Mouse (Mus musculus) forebrain, embryonic 15.5 days (tissue): ENCODE results near the gene Epsti1. TPM values are rescaled to one million over a fixed set of nuclear protein-coding genes. Genes with fewer than 3 reads are reported as not detected.
A peak's percentile ranks its signal among the peaks of the same experiment; 100 is the strongest.
"Not testable (repeated sequence)": the region's sequence is repeated elsewhere in the genome, so short reads cannot be mapped to it uniquely, and the experiment has no call there.

Source experiments
- ATAC-seq: fragments of 200-750 bp; cut with Nextera tagmentation; replicated peaks from 2 replicates; pipeline ENCODE4 v1.8.0; 2017; ENCODE audit warnings: mild to moderate bottlenecking, moderate TSS enrichment, moderate library complexity
- H3K27ac ChIP-seq: fragments of 300-500 bp; sonication (generic); replicated peaks from 2 replicates; pipeline ENCODE4 v1.5.1; 2015; ENCODE audit warnings: mild to moderate bottlenecking, inconsistent platforms
- H3K27me3 ChIP-seq: fragments of 300-500 bp; sonication (generic); 2 replicates; pipeline ENCODE4 v1.6.1; 2015; ENCODE audit warnings: inconsistent platforms
- H3K36me3 ChIP-seq: fragments of 300-500 bp; sonication (generic); 2 replicates; pipeline ENCODE4 v1.6.1; 2015; ENCODE audit warnings: mild to moderate bottlenecking, inconsistent platforms
- H3K4me1 ChIP-seq: fragments of 300-500 bp; sonication (generic); 2 replicates; pipeline ENCODE4 v1.6.1; 2015; ENCODE audit warnings: inconsistent platforms
- H3K4me2 ChIP-seq: fragments of 300-500 bp; sonication (generic); replicated peaks from 2 replicates; pipeline ENCODE4 v1.6.1; 2015; ENCODE audit warnings: mild to moderate bottlenecking, inconsistent platforms
- H3K4me3 ChIP-seq: fragments of 300-500 bp; sonication (generic); 2 replicates; pipeline ENCODE4 v1.5.1; 2015; ENCODE audit warnings: mild to moderate bottlenecking, inconsistent platforms
- H3K9ac ChIP-seq: fragments of 300-500 bp; sonication (generic); replicated peaks from 2 replicates; pipeline ENCODE4 v1.6.1; 2015; ENCODE audit warnings: mild to moderate bottlenecking, inconsistent platforms
- H3K9me3 ChIP-seq: fragments of 300-500 bp; sonication (generic); 2 replicates; pipeline ENCODE4 v1.6.1; 2016; ENCODE audit warnings: inconsistent platforms
- WGBS: fragments of 180-500 bp; shearing (Covaris S2); methylation state at CpG from one replicate; pipeline ENCODE4 v1.1.7; 2015; ENCODE audit warnings: mixed read lengths; 5-methylcytosine and 5-hydroxymethylcytosine counted together
- polyA plus RNA-seq: library from polyadenylated mRNA; unstranded; fragments of >200 nt; fragmentation: Nextera tagmentation; extraction: Ambion mirVana; gene quantifications from 2 replicates; pipeline ENCODE4 v1.2.1, GENCODE M21; 2015

Gene Epsti1
- polyA plus RNA-seq, result 0.20 and 0.34 TPM in 2 replicates

GRCm38 (mm10) chr14:77904171-77904762 is at the start of gene Epsti1:
TSS of gene Epsti1 (plus strand) at chr14:77904239.
- H3K4me3 ChIP-seq, result no peak within 1 kb of the TSS
- no peak within 1 kb of the TSS for H3K4me2 ChIP-seq
- no peaks in the 10 kb centered on the region for H3K27me3 ChIP-seq
- no peak within 1 kb of the TSS for H3K9ac ChIP-seq
- WGBS, result 64% methylated on average over 15 of the region's 15 CpGs
- no peaks in the 10 kb centered on the region for H3K36me3 ChIP-seq
- H3K27ac ChIP-seq, result no peak within 1 kb of the TSS
- H3K4me1 ChIP-seq, result no peaks in the 10 kb centered on the region
- ATAC-seq, result no peak
- no peaks in the 10 kb centered on the region for H3K9me3 ChIP-seq

GRCm38 (mm10) chr14:77859894-77860293 is 44.1 kb upstream of the Epsti1 start:
- 62% methylated on average over 1 of the region's 1 CpGs for WGBS
- H3K9me3 ChIP-seq, result no peaks in the 10 kb centered on the region
- ATAC-seq, result no peak
- no peaks in the 10 kb centered on the region for H3K27me3 ChIP-seq
- no peak overlapping the region for H3K4me3 ChIP-seq
- peaks cover 8% of the 10 kb centered on the region for H3K4me1 ChIP-seq
- H3K36me3 ChIP-seq, result no peaks in the 10 kb centered on the region
- no peak overlapping the region for H3K27ac ChIP-seq
- H3K9ac ChIP-seq, result no peak overlapping the region
- no peak overlapping the region for H3K4me2 ChIP-seq

GRCm38 (mm10) chr14:77860841-77861560 is 43.0 kb upstream of the Epsti1 start:
- Histone ChIP-seq H3K9me3 (no peaks in the 10 kb centered on the region), H3K9ac (no peak overlapping the region), H3K27ac (no peak overlapping the region), H3K4me2 (no peak overlapping the region), H3K27me3 (no peaks in the 10 kb centered on the region), H3K36me3 (no peaks in the 10 kb centered on the region), H3K4me3 (no peak overlapping the region), H3K4me1 (peaks cover 8% of the 10 kb centered on the region)
- WGBS, result 45% methylated on average over 5 of the region's 5 CpGs
- no peak for ATAC-seq

GRCm38 (mm10) chr14:77864051-77864450 is 40.0 kb upstream of the Epsti1 start:
- H3K9ac ChIP-seq, result no peak overlapping the region
- no peak overlapping the region for H3K4me2 ChIP-seq
- 0 out of 2 replicates have a peak overlapping the region, but pooled peaks have one; percentile 20 for H3K27ac ChIP-seq
- no peaks in the 10 kb centered on the region for H3K36me3 ChIP-seq
- H3K27me3 ChIP-seq, result no peaks in the 10 kb centered on the region
- H3K9me3 ChIP-seq, result no peaks in the 10 kb centered on the region
- WGBS, result 22% methylated on average over 3 of the region's 3 CpGs
- peaks cover 8% of the 10 kb centered on the region for H3K4me1 ChIP-seq
- ATAC-seq, result no peak
- no peak overlapping the region for H3K4me3 ChIP-seq

GRCm38 (mm10) chr14:77864510-77864909 is 39.5 kb upstream of the Epsti1 start:
- no peak for ATAC-seq
- Histone ChIP-seq H3K4me1 (peaks cover 8% of the 10 kb centered on the region), H3K27me3 (no peaks in the 10 kb centered on the region), H3K4me2 (no peak overlapping the region), H3K36me3 (no peaks in the 10 kb centered on the region), H3K9ac (no peak overlapping the region), H3K4me3 (no peak overlapping the region), H3K27ac (0 out of 2 replicates have a peak overlapping the region, but pooled peaks have one; percentile 20), H3K9me3 (no peaks in the 10 kb centered on the region)
- 86% methylated on average over 6 of the region's 6 CpGs for WGBS

GRCm38 (mm10) chr14:77867601-77868000 is 36.4 kb upstream of the Epsti1 start:
- no peaks in the 10 kb centered on the region for H3K9me3 ChIP-seq
- H3K27me3 ChIP-seq, result no peaks in the 10 kb centered on the region
- H3K36me3 ChIP-seq, result no peaks in the 10 kb centered on the region
- H3K4me2 ChIP-seq, result no peak overlapping the region
- no peak overlapping the region for H3K9ac ChIP-seq
- peaks cover 8% of the 10 kb centered on the region for H3K4me1 ChIP-seq
- H3K27ac ChIP-seq, result no peak overlapping the region
- ATAC-seq, result no peak
- WGBS, result 92% methylated on average over 5 of the region's 5 CpGs
- H3K4me3 ChIP-seq, result no peak overlapping the region

GRCm38 (mm10) chr14:77870926-77871325 is 33.1 kb upstream of the Epsti1 start:
- no peak overlapping the region for H3K4me2 ChIP-seq

GRCm38 (mm10) chr14:77871380-77871975 is 32.6 kb upstream of the Epsti1 start:
- Histone ChIP-seq H3K4me2 (no peak overlapping the region), H3K4me1 (peaks cover 11% of the 10 kb centered on the region), H3K9me3 (no peaks in the 10 kb centered on the region), H3K9ac (no peak overlapping the region), H3K27me3 (no peaks in the 10 kb centered on the region), H3K27ac (no peak overlapping the region), H3K36me3 (no peaks in the 10 kb centered on the region), H3K4me3 (no peak overlapping the region)
- WGBS, result 96% methylated on average over 6 of the region's 6 CpGs
- ATAC-seq, result no peak

More at GRCm38 (mm10) chr14:77870926-77871325, 33.1 kb upstream of the Epsti1 start:
- Histone ChIP-seq H3K4me1 (peaks cover 11% of the 10 kb centered on the region), H3K9me3 (no peaks in the 10 kb centered on the region), H3K27me3 (no peaks in the 10 kb centered on the region), H3K36me3 (no peaks in the 10 kb centered on the region), H3K27ac (no peak overlapping the region), H3K9ac (no peak overlapping the region), H3K4me3 (no peak overlapping the region)
- whole genome bisulfite sequencing, result 92% methylated on average over 3 of the region's 3 CpGs
- no peak for ATAC-seq

GRCm38 (mm10) chr14:77874304-77875241 is 29.5 kb upstream of the Epsti1 start, which contains the start of gene Dnajc15:
TSS of gene Dnajc15 (minus strand) at chr14:77875125.
- peak within 1 kb of the TSS; percentile 82 for H3K4me3 ChIP-seq
- H3K27ac ChIP-seq, result no peak within 1 kb of the TSS; the same call in 1 of the 2 replicates
- H3K9me3 ChIP-seq, result no peaks in the 10 kb centered on the region
- H3K4me2 ChIP-seq, result peak within 1 kb of the TSS; percentile 88
- peaks cover 11% of the 10 kb centered on the region for H3K4me1 ChIP-seq
- peak; percentile 84 for ATAC-seq
- WGBS, result 1% methylated on average over 44 of the region's 44 CpGs
- H3K27me3 ChIP-seq, result no peaks in the 10 kb centered on the region
- H3K36me3 ChIP-seq, result no peaks in the 10 kb centered on the region
- peak within 1 kb of the TSS; percentile 77 for H3K9ac ChIP-seq

GRCm38 (mm10) chr14:77876199-77876598 is 27.8 kb upstream of the Epsti1 start:
- ATAC-seq, result peak; percentile 84
- WGBS, result 55% methylated on average over 1 of the region's 1 CpGs
- Histone ChIP-seq H3K9me3 (no peaks in the 10 kb centered on the region), H3K36me3 (no peaks in the 10 kb centered on the region), H3K4me1 (peaks cover 11% of the 10 kb centered on the region), H3K27me3 (no peaks in the 10 kb centered on the region), H3K9ac (no peak overlapping the region), H3K27ac (no peak overlapping the region), H3K4me2 (no peak overlapping the region), H3K4me3 (no peak overlapping the region)

- H3K27ac ChIP-seq, H3K4me3 ChIP-seq, H3K4me2 ChIP-seq, H3K9ac ChIP-seq, H3K9me3 ChIP-seq, H3K36me3 ChIP-seq, H3K27me3 ChIP-seq, ATAC-seq: not testable (repeated sequence)
- WGBS, result 76% methylated on average over 2 of the region's 2 CpGs
- H3K4me1 ChIP-seq, result peaks cover 15% of the 10 kb centered on the region
These were observed 26.2 kb upstream of the Epsti1 start for GRCm38 (mm10) chr14:77877876-77878275.
